Mouse (Mus musculus) kidney, postnatal 0 days (tissue): ENCODE results near the gene Atp7a. TPM values are rescaled to one million over a fixed set of nuclear protein-coding genes. Genes with fewer than 3 reads are reported as not detected.

Experiments used
- ATAC-seq: fragments of 200-750 bp; cut with Nextera tagmentation; replicated peaks from 2 replicates; pipeline ENCODE4 v1.8.0; 2017; ENCODE audit warnings: low read depth, moderate number of reproducible peaks, moderate TSS enrichment, moderate library complexity; ENCODE audit not compliant: low FRiP score
- DNase-seq: peaks from one replicate; pipeline ENCODE4 v3.0.0-alpha.2; 2016; ENCODE audit warnings: low spot score
- H3K27ac ChIP-seq: fragments of 300-500 bp; sonication (generic); 2 replicates; pipeline ENCODE4 v1.5.1; 2014; ENCODE audit warnings: mild to moderate bottlenecking
- H3K27me3 ChIP-seq: fragments of 300-500 bp; sonication (generic); 2 replicates; pipeline ENCODE4 v1.6.1; 2014; ENCODE audit warnings: low read length, mixed read lengths; ENCODE audit not compliant: insufficient read depth
- H3K36me3 ChIP-seq: fragments of 300-500 bp; sonication (generic); 2 replicates; pipeline ENCODE4 v1.6.1; 2014; ENCODE audit warnings: low read length, mixed read lengths; ENCODE audit not compliant: insufficient read depth
- H3K4me1 ChIP-seq: fragments of 300-500 bp; sonication (generic); replicated peaks from 2 replicates; pipeline ENCODE4 v1.6.1; 2014; ENCODE audit warnings: antibody characterized with exemption, low read length, mixed read lengths; ENCODE audit not compliant: insufficient read depth
- H3K4me2 ChIP-seq: fragments of 300-500 bp; sonication (generic); 2 replicates; pipeline ENCODE4 v1.6.1; 2014; ENCODE audit warnings: mild to moderate bottlenecking, low read length, moderate library complexity, mixed read lengths
- H3K4me3 ChIP-seq: fragments of 300-500 bp; sonication (generic); replicated peaks from 2 replicates; pipeline ENCODE4 v1.5.1; 2014; ENCODE audit warnings: low read depth, low read length
- H3K9ac ChIP-seq: fragments of 300-500 bp; sonication (generic); 2 replicates; pipeline ENCODE4 v1.6.1; 2014; ENCODE audit warnings: low read depth, low read length
- H3K9me3 ChIP-seq: fragments of 300-500 bp; sonication (generic); replicated peaks from 2 replicates; pipeline ENCODE4 v1.6.1; 2016; ENCODE audit warnings: low read length, inconsistent platforms, mixed read lengths
- CTCF ChIP-seq: IDR thresholded peaks from 2 replicates; pipeline ENCODE4 v1.5.1; 2016; ENCODE audit warnings: antibody characterized with exemption, low read depth, mild to moderate bottlenecking, moderate library complexity
- WGBS: fragments of 180-500 bp; shearing (Covaris S2); extraction: QIAGEN DNeasy Blood & Tissue Kit; methylation state at CpG from one replicate; pipeline ENCODE4 v1.1.7; 2014; 5-methylcytosine and 5-hydroxymethylcytosine counted together
- polyA plus RNA-seq: library from polyadenylated mRNA; unstranded; fragments of >200 nt; fragmentation: Nextera tagmentation; extraction: Ambion mirVana; gene quantifications from 2 replicates; pipeline ENCODE4 v1.2.1, GENCODE M21; 2015

The Atp7a gene
- polyA plus RNA-seq, 1 experiment from 2014 or later, result 20.7 TPM

DNA sequence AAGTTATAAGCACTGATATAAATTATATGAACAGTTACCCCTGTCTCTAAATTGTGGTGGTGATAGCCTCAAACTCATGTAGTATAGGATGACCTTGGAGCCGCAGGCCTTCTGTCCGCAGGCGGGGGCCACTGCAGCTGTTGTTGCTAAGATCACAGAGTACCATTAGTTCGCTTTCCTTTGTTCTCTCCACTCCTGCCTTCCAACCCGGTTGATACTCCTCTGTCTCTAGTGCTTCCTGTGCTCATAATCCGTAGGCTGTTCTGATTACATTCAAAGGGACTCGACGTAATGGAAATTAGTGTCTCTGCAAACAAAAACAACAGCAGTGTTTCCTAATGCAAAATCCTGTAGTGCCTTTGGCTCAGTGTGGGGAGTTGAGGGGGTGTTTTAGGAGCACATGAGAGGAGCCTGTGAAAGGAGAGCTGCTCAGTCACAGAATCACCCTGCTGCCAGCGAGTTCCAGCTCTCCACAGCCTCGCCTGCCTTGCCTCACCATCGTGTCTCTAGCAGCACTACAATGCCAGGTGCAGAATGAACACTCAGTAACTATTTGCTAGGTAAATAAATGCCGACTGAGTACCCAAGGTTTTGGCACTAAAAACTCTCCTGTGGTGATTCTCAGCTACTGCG is 53.9 kb downstream of the Atp7a start:
- Histone ChIP-seq H3K27ac (no peak overlapping the region), H3K9me3 (no peaks in the 10 kb centered on the region), H3K36me3 (no peaks in the 10 kb centered on the region), H3K4me2 (no peak overlapping the region), H3K4me3 (no peak overlapping the region), H3K27me3 (no peaks in the 10 kb centered on the region), H3K9ac (no peak overlapping the region), H3K4me1 (no peaks in the 10 kb centered on the region)
- ATAC-seq (no peak), DNase-seq (no peak)
- 44% methylated on average over 13 of the region's 13 CpGs for WGBS
- no peak for TF ChIP-seq CTCF

DNA sequence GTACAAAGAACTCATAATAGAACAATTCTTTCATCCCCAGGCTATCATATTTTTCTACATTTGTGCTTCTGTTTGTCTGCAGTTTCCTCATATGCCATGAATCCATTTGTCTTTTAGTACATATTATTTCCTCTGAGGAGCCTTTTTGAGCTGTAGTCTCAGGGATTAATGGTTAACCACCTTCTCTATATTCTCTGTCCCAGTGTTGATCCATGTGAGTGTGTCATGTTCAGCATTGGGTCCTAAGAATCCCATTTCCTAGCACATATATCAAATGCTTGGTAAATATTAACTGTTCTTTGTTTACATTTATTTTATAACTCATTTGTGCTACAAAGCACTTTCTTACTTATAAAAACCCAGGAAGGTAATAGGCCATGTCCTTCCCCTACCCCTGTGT is 55.4 kb downstream of the Atp7a start:
- ATAC-seq (no peak), DNase-seq (no peak)
- Histone ChIP-seq H3K36me3 (no peaks in the 10 kb centered on the region), H3K4me3 (no peak overlapping the region), H3K4me1 (no peaks in the 10 kb centered on the region), H3K9ac (no peak overlapping the region), H3K27ac (no peak overlapping the region), H3K9me3 (no peaks in the 10 kb centered on the region), H3K4me2 (no peak overlapping the region), H3K27me3 (no peaks in the 10 kb centered on the region)
- no peak for TF ChIP-seq CTCF

DNA sequence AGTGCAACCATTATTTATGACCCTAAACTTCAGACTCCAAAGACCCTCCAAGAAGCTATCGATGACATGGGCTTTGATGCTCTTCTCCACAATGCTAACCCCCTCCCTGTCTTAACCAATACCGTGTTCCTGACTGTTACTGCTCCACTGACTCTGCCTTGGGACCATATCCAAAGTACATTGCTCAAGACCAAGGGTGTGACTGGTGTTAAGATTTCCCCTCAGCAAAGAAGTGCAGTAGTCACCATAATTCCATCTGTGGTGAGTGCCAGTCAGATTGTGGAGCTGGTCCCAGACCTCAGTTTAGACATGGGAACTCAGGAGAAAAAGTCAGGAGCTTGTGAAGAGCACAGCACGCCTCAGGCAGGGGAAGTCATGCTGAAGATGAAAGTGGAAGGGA is 58.1 kb downstream of the Atp7a start:
- H3K27ac ChIP-seq, result peak overlapping the region; percentile 26; the same call in 1 of the 2 replicates

DNA sequence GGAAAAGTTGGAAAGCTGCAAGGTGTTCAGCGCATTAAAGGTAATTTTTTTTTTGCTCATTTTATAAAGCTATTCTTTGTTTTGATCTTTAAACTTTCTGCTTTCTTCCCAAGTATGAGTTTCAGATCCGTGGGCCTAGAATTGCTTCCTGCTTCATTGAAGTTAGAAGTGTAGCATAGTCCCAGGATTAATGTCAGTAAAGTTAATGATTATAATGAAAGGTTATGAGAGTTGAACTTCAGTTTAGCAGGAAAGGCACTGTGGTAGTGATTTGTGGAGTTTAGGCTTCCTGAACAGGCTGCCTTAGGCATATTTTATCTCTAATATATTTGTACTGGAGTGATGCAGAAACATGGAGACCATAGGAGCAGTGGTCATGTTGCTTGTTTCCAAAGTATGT is 58.5 kb downstream of the Atp7a start:
- ATAC-seq (no peak; the same call in 1 of the 2 replicates), DNase-seq (no peak)
- TF ChIP-seq CTCF, result no peak
- Histone ChIP-seq H3K4me1 (no peaks in the 10 kb centered on the region), H3K4me3 (no peak overlapping the region), H3K9ac (no peak overlapping the region), H3K27me3 (no peaks in the 10 kb centered on the region), H3K9me3 (no peaks in the 10 kb centered on the region), H3K27ac (peak overlapping the region; percentile 26; the same call in 1 of the 2 replicates), H3K4me2 (no peak overlapping the region), H3K36me3 (no peaks in the 10 kb centered on the region)
- 72% methylated on average over 2 of the region's 2 CpGs for WGBS

More for the DNA sequence above, 58.1 kb downstream of the Atp7a start:
- DNase-seq (no peak), ATAC-seq (0 out of 2 replicates have a peak, but pooled peaks have one; percentile 65)
- Histone ChIP-seq H3K4me1 (no peaks in the 10 kb centered on the region), H3K4me3 (no peak overlapping the region), H3K36me3 (no peaks in the 10 kb centered on the region), H3K9me3 (no peaks in the 10 kb centered on the region), H3K9ac (no peak overlapping the region), H3K4me2 (no peak overlapping the region), H3K27me3 (no peaks in the 10 kb centered on the region)
- 53% methylated on average over 3 of the region's 3 CpGs for whole genome bisulfite sequencing
- no peak for TF ChIP-seq CTCF

DNA sequence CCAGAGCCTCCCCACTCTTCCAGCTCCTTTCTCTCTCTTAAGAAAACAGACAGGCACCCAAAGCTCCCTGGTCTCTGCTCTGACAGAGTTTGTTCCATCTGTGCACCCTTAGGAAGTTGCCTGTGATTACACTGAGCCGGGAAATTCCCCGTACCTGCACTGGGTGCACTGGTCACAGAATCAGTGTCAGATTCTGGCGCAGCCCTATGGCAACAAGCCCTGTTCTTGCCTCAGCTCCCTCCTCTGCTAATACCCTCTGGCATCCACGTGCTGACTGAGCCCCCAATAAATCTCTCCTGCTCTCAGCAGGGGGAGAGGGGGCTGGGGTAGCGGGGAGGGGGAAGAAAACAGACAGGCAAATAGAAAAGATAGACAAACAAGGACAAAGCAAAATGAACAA is 65.9 kb downstream of the Atp7a start:
- DNase-seq, result no peak
- 32% methylated on average over 5 of the region's 5 CpGs for WGBS
- 0 out of 2 replicates have a peak overlapping the region, but pooled peaks have one; percentile 30 for H3K4me2 ChIP-seq
- peak overlapping the region; percentile 64 for H3K27ac ChIP-seq
- no peaks in the 10 kb centered on the region for H3K36me3 ChIP-seq
- TF ChIP-seq CTCF, result no peak
- H3K4me1 ChIP-seq, result no peaks in the 10 kb centered on the region
- no peak overlapping the region for H3K4me3 ChIP-seq
- no peak overlapping the region for H3K9ac ChIP-seq
- no peaks in the 10 kb centered on the region for H3K27me3 ChIP-seq
- 0 out of 2 replicates have a peak, but pooled peaks have one; percentile 46 for ATAC-seq
- H3K9me3 ChIP-seq, result no peaks in the 10 kb centered on the region

DNA sequence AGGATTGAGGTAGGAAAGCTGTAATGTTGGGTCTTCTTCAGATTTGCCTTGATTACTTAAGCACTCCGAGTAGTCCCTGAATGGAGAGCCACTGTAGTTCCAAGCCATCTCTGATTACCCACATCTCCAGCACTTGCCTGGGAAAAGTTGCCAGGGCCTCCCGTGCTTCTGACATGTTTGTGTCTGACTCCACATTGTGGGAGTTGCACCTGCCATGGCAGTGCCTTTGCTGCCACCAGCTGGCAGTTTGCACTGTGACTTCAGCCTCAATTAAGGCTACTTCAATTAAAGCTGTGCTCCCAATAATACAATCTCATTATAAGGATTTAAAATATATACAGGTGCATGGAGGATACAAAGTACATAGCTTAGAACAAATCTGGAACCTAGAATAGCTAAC is 78.4 kb downstream of the Atp7a start:
- H3K9me3 ChIP-seq, result no peaks in the 10 kb centered on the region
- no peak overlapping the region for H3K4me2 ChIP-seq
- 43% methylated on average over 2 of the region's 2 CpGs for WGBS
- ATAC-seq (no peak), DNase-seq (no peak)
- H3K9ac ChIP-seq, result no peak overlapping the region
- H3K27me3 ChIP-seq, result no peaks in the 10 kb centered on the region
- H3K27ac ChIP-seq, result no peak overlapping the region
- H3K4me1 ChIP-seq, result no peaks in the 10 kb centered on the region
- H3K4me3 ChIP-seq, result no peak overlapping the region
- 0 out of 2 replicates have a peak, but pooled peaks cover 4% of the 10 kb centered on the region for H3K36me3 ChIP-seq
- TF ChIP-seq CTCF, result peak; percentile 70

DNA sequence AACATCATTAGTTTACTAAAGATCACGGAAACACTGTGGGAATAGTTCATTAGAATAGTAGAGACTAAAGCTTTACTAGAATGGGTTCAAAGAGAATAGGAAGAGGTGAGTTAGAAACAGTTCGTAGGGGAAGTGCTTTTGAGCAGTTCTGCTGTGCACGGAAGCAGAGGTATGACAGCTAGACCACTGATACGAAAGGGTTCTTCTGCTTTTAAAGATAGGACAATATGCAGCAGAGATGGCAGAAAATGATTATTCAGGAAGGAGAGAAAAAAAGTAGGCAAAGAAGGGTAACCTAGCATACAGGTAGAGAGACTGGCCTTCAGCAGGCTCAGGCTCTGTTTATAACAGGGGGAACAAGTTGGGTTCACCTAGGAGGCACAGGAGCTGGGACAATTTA is 86.8 kb downstream of the Atp7a start:
- no peak overlapping the region for H3K27ac ChIP-seq
- ATAC-seq (no peak), DNase-seq (no peak)
- 90% methylated on average over 4 of the region's 4 CpGs for WGBS
- no peak overlapping the region for H3K9ac ChIP-seq
- no peak overlapping the region for H3K4me2 ChIP-seq
- no peaks in the 10 kb centered on the region for H3K36me3 ChIP-seq
- no peaks in the 10 kb centered on the region for H3K4me1 ChIP-seq
- H3K27me3 ChIP-seq, result no peaks in the 10 kb centered on the region
- no peak overlapping the region for H3K4me3 ChIP-seq
- no peak for TF ChIP-seq CTCF
- no peaks in the 10 kb centered on the region for H3K9me3 ChIP-seq
